Mouse (Mus musculus) brain, embryonic 14.5 days (tissue): Measurements from ENCODE around the gene Dhrs7c.

Source experiments
- CTCF ChIP-seq: fragments of 200-500 bp; IDR thresholded peaks from 2 replicates; pipeline ENCODE4 v1.5.1; 2012; ENCODE audit warnings: inconsistent platforms, mild to moderate bottlenecking, moderate library complexity, borderline replicate concordance; ENCODE audit not compliant: insufficient read depth, insufficient read length; ENCODE audit errors: extremely low read depth
- POLR2A ChIP-seq: fragments of 200-500 bp; IDR thresholded peaks from 2 replicates; pipeline ENCODE4 v1.6.1; 2012; ENCODE audit warnings: mild to moderate bottlenecking, inconsistent platforms, borderline replicate concordance; ENCODE audit not compliant: poor library complexity, insufficient read depth, insufficient read length, severe bottlenecking; ENCODE audit errors: extremely low read depth

GRCm38 (mm10) chr11:67774379-67774778 is 23.6 kb upstream of the Dhrs7c start, which contains the start of gene Gsg1l2:
- TF ChIP-seq CTCF (no peak), POLR2A (no peak)
